Mouse (Mus musculus) kidney, postnatal 14 days (tissue): ENCODE measurements at regions not wholly inside any gene's neighbourhood (a gene's known extent, or its start where the extent isn't known, plus 50 kb on each side); places are given as distances from the start of the nearest gene placed in this dataset.

Experiments used
- DNase-seq: peaks from one replicate; pipeline ENCODE4 v3.0.0; 2022; ENCODE audit warnings: mixed read lengths

GRCm38 (mm10) chr4:8372069-8372468 is 133.2 kb upstream of the Car8 start:
- no peak for DNase-seq

- DNase-seq: no peak
Observed at GRCm38 (mm10) chr4:8370786-8371185, 131.9 kb upstream of the Car8 start.

DNA sequence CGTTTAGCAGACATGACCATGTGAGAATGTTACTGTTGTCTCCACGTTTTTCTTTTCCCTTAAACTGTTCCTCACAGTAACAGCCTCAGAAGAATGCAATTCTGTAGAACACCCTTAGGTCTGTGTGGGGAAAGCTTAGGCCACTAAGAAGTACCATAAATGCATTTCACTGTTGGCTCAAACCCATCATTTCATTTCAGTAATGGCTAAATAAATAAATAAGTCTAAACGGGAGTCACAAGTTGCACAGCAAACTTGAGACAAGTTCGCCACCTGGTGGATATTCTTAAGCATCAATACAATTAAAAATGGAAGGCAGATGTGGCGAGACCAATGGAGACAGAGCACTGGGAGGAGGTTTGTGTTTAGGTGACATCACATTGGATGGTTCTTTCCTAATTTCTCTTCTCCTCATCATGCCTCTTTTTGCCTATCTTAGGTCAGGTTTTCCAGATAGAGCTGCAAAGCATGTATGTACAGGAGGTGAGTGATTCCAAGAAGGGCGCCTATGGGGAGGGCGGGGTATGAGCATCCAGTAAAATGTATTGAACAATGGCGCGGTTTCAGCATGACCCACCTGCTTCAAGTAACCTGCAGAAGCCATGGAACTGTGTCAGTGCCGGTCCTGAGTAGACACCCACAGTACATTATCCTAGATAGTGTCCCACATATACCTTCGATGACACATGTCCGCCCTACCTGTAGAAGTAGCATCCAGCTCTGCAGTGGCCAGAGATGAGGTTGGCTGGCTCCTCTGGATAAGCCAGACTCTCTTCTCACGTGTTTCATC is 128.8 kb upstream of the Car8 start:
- peak; percentile 62 for DNase-seq

DNA sequence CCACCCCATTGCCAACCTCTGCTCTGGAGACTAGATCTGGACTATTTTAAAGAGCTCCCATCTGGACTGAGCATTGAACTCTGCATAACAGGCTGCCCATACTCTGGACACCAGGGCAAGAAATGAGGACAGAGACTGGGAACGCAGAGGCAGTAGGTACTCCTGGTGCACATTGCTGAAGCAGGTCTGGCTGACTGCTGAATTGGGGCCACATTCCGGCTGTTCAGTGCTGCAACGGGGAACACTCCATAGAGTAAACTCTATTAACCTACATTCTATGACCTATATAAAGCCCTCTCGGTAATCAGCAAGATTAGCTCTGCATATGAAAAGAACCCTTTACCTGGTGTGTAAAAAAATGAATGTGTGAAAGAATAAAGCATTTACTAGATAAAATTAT is 128.1 kb upstream of the Car8 start:
- no peak for DNase-seq

DNA sequence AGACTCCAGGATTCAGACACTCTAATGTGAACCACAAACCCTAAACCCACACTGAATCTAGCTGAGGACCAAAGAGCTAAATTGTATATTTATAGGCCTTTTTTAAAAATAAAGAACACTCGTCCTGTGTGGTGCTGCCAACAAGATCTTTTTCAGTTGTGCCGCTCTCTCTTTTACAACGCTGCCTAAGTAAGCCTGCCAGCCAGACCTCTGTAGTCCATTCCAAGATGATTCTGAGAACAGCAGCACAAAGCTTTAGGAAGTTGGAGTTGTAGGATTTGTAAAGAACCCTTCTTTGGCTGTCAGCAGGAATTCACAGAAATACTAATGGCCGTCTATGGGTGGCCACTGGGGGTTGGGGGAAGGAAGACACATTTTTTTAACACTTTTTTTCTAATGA is 123.6 kb upstream of the Car8 start:
- no peak for DNase-seq

DNA sequence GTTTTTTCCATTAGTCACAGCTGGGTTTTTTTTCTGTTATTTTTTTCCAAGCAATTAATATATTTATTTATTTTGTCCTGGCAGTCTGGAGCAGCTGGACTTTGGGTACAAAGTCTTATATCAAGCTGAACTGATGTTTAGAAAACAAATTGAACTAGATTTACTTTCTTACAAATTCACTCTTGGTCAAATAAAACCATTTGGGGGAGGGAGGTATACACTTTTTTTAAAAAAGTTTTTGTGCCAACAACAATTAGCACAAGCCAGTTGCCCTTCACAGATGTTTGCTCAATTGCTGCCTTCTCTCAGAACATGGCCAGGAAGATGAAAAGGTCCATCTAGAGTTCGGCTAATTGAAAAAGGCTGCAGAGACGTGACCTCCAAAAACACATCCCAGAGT is 123.1 kb upstream of the Car8 start:
- no peak for DNase-seq

- DNase-seq: no peak
Observed at GRCm38 (mm10) chr4:8361305-8361704, 122.5 kb upstream of the Car8 start.

DNA sequence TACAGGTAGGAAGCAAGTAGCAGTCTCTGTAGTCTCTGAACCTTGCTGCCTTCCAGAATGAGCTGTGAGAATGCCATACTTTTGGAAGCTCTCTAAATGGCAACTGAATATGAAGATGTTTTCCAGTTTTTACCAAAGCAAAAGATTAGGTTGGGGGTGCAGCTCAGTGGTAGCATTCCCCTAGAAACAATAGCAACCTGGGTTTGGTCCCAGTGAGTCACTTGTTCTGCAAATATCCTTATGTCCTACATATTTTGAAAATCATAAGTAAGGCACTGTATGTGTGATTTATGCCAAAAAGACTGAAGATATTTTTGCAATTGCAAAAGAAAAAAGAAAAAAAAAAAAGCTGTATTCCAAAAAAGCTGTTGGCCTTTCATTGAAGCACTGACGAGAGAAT is 118.6 kb upstream of the Car8 start:
- no peak for DNase-seq

GRCm38 (mm10) chr4:8341928-8342327 is 103.1 kb upstream of the Car8 start:
- no peak for DNase-seq

GRCm38 (mm10) chr4:8309241-8309987 is 70.6 kb upstream of the Car8 start:
- no peak for DNase-seq

DNA sequence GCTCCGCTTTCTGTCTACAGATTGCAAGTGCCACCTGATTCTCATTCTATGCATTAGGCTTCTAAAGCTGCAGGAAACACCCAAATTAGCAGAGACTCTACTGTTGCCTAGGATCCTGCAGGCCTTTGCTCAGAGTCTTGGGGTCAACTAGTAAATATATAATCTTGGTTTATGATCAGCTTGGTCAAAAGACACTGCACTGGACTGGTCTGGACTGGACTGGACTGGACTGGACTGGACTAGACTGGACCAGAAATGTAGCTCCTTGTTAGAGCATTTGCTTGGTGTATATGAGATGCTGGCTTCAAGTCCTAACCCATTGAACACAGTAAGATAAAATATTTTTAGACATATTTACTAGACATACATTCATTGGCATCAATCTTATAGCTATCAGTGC is 53.7 kb upstream of the Car8 start:
- peak; percentile 34 for DNase-seq

GRCm38 (mm10) chr4:8291528-8292492 is 53.0 kb upstream of the Car8 start:
- DNase-seq: no peak

DNA sequence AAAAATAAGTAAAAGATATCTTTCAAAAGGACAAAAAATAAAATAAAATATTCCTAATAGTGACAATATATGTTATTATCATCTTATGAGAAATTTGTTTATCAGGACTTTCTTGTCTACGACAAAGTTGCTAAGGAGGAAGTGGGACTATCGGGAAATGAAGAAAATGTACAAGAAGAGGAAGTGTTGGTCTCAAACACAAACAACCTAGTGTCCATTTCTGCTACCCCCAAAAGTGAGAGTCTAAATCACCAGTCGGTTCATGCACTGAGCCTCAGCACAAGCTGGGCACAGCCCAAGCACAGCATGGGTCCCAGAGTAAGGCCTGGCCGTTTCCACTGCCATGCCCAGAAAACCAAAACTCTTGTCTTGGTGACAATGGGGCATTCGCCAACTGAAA is 51.1 kb upstream of the Car8 start:
- no peak for DNase-seq
